Mouse (Mus musculus) cerebellum, adult 2 months (tissue): ENCODE measurements around the gene Gtpbp3.

Experiments
- CTCF ChIP-seq: fragments of 200-500 bp; IDR thresholded peaks from 2 replicates; pipeline ENCODE4 v1.5.1; 2011; ENCODE audit warnings: low read depth, mild to moderate bottlenecking, control low read depth, low read length, moderate library complexity, borderline replicate concordance; ENCODE audit not compliant: insufficient read depth
- POLR2A ChIP-seq: fragments of 200-500 bp; IDR thresholded peaks from 2 replicates; pipeline ENCODE4 v1.6.1; 2011; ENCODE audit warnings: low read length, control low read depth, borderline replicate concordance; ENCODE audit not compliant: insufficient read depth

- TF ChIP-seq POLR2A: no peak
- TF ChIP-seq CTCF: no peak
These were observed 23.7 kb downstream of the Gtpbp3 start, which contains the start of gene Plvap for GRCm38 (mm10) chr8:71511644-71512043.
